Mouse (Mus musculus) liver, postnatal 0 days (tissue): ENCODE data around the gene Dzip1l.

Source experiments
- CTCF ChIP-seq: sonication (generic); IDR thresholded peaks from 2 replicates; pipeline ENCODE4 v1.5.1; 2016; ENCODE audit warnings: antibody characterized with exemption, low read depth
- EP300 ChIP-seq: IDR thresholded peaks from 2 replicates; pipeline ENCODE4 v1.6.1; 2016; ENCODE audit warnings: antibody characterized with exemption, low read depth, mild to moderate bottlenecking

- TF ChIP-seq CTCF (no peak), EP300 (no peak)
These were observed 52.8 kb downstream of the Dzip1l start for GRCm38 (mm10) chr9:99681980-99682570.
